Mouse (Mus musculus): ENCODE data around the gene Ptprq.

Gene Ptprq

GRCm38 (mm10) chr10:107719806-107720205, at the start of gene Ptprq:
Gene Ptprq, minus strand, starts transcription at chr10:107720051.
- no peak for DNase-seq (ENCODE audit: low read depth, low spot score)

- DNase-seq (ENCODE audit: low read depth, low spot score) = no peak
Observed at GRCm38 (mm10) chr10:107759624-107760023, 39.8 kb upstream of the Ptprq start.

GRCm38 (mm10) chr10:107753471-107753870, 33.6 kb upstream of the Ptprq start:
- DNase-seq (ENCODE audit: low read depth, low spot score) = no peak

- DNase-seq (ENCODE audit: low read depth, low spot score) = no peak
Observed at GRCm38 (mm10) chr10:107752351-107753143, 32.7 kb upstream of the Ptprq start.

GRCm38 (mm10) chr10:107751944-107752343, 32.1 kb upstream of the Ptprq start:
- DNase-seq (ENCODE audit: low read depth, low spot score) = no peak

GRCm38 (mm10) chr10:107747566-107747965, 27.7 kb upstream of the Ptprq start:
- DNase-seq (ENCODE audit: low read depth, low spot score) = no peak

GRCm38 (mm10) chr10:107746717-107747116, 26.9 kb upstream of the Ptprq start:
- DNase-seq (ENCODE audit: low read depth, low spot score) = no peak

GRCm38 (mm10) chr10:107739815-107740214, 20.0 kb upstream of the Ptprq start:
- no peak for DNase-seq (ENCODE audit: low read depth, low spot score)

- DNase-seq (ENCODE audit: low read depth, low spot score) = no peak
Observed at GRCm38 (mm10) chr10:107737743-107738142, 17.9 kb upstream of the Ptprq start.

GRCm38 (mm10) chr10:107735448-107735847, 15.6 kb upstream of the Ptprq start:
- DNase-seq (ENCODE audit: low read depth, low spot score) = no peak

GRCm38 (mm10) chr10:107734327-107734726, 14.5 kb upstream of the Ptprq start:
- no peak for DNase-seq (ENCODE audit: low read depth, low spot score)

- no peak for DNase-seq (ENCODE audit: low read depth, low spot score)
Observed at GRCm38 (mm10) chr10:107725631-107726030, 5.8 kb upstream of the Ptprq start.

- DNase-seq (ENCODE audit: low read depth, low spot score) = no peak
Observed at GRCm38 (mm10) chr10:107704443-107704842, 15.4 kb downstream of the Ptprq start.

- DNase-seq (ENCODE audit: low read depth, low spot score) = no peak
Observed at GRCm38 (mm10) chr10:107700944-107701343, 18.9 kb downstream of the Ptprq start.

- no peak for DNase-seq (ENCODE audit: low read depth, low spot score)
Observed at GRCm38 (mm10) chr10:107698716-107699115, 21.1 kb downstream of the Ptprq start.

- no peak for DNase-seq (ENCODE audit: low read depth, low spot score)
Observed at GRCm38 (mm10) chr10:107697177-107697576, 22.7 kb downstream of the Ptprq start.

- no peak for DNase-seq (ENCODE audit: low read depth, low spot score)
Observed at GRCm38 (mm10) chr10:107687382-107687781, 32.5 kb downstream of the Ptprq start.

GRCm38 (mm10) chr10:107675994-107676393, 43.9 kb downstream of the Ptprq start:
- DNase-seq (ENCODE audit: low read depth, low spot score) = no peak

- DNase-seq (ENCODE audit: low read depth, low spot score) = no peak
Observed at GRCm38 (mm10) chr10:107668374-107669094, 51.3 kb downstream of the Ptprq start.

GRCm38 (mm10) chr10:107662372-107663065, 57.3 kb downstream of the Ptprq start:
- DNase-seq (ENCODE audit: low read depth, low spot score) = no peak

- DNase-seq (ENCODE audit: low read depth, low spot score) = no peak
Observed at GRCm38 (mm10) chr10:107661970-107662369, 57.9 kb downstream of the Ptprq start.

- no peak for DNase-seq (ENCODE audit: low read depth, low spot score)
Observed at GRCm38 (mm10) chr10:107659141-107659540, 60.7 kb downstream of the Ptprq start.
